Mouse (Mus musculus): ENCODE measurements around the gene Bok. TPM values are rescaled to one million over a fixed set of nuclear protein-coding genes. Genes with fewer than 3 reads are reported as not detected.
A peak's percentile ranks its signal among the peaks of the same experiment; 100 is the strongest.

The Bok gene
- polyA plus RNA-seq, 1 experiment = 20.6 TPM

DNA sequence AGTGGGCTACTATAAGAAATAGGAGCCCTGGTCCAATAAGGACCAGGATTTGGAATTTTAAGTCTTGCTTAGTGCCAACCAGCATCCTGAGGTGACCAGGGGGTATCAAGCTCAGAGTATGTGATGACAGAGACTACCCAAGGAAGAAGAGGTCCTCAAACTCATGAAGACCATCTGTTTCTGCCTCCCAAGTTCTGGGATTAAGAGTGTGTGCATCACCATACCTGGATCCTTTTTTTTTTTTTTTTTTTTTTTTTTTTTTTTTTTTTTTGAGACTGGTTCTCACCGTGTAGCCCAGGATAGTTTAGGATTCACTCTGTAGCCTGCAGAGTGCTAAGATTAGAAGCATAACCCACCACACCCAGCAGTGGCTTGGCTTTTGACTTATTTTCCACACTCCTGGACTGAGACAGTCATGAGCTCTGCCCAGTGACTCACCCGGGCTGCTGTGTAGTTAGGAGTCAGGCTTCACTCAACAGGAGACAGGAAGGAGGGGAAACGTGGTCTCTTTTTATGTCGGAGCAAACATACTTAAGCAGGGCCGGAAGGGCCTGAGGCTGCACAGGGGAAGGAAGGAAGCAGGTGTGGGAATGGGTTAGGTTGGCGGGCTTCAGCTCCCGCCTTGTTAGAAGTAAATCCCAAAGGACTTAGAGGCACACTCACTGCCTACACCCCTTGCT is 5.4 kb upstream of the Bok start:
- H3K27me3 ChIP-seq (ENCODE audit: control insufficient read depth, insufficient read depth, low read length) = no peaks in the 10 kb centered on the region
- no peak for TF ChIP-seq CTCF (IDR thresholded peaks at IDR 0.05; ENCODE audit: borderline replicate concordance, insufficient read depth, low read depth, low read length)
- TF ChIP-seq POLR2A (IDR thresholded peaks at IDR 0.05; ENCODE audit: borderline replicate concordance, insufficient read depth, low read length) = no peak
- DNase-seq = no peak
- no peak overlapping the region for H3K27ac ChIP-seq (ENCODE audit: insufficient read depth, low read length)
- H3K4me3 ChIP-seq (replicated peaks; ENCODE audit: insufficient read depth, low read depth, low read length) = no peak overlapping the region
- WGBS = 81% methylated on average over 7 of the region's 7 CpGs
- no peaks in the 10 kb centered on the region for H3K4me1 ChIP-seq (ENCODE audit: control insufficient read depth, insufficient read depth, low read length)

DNA sequence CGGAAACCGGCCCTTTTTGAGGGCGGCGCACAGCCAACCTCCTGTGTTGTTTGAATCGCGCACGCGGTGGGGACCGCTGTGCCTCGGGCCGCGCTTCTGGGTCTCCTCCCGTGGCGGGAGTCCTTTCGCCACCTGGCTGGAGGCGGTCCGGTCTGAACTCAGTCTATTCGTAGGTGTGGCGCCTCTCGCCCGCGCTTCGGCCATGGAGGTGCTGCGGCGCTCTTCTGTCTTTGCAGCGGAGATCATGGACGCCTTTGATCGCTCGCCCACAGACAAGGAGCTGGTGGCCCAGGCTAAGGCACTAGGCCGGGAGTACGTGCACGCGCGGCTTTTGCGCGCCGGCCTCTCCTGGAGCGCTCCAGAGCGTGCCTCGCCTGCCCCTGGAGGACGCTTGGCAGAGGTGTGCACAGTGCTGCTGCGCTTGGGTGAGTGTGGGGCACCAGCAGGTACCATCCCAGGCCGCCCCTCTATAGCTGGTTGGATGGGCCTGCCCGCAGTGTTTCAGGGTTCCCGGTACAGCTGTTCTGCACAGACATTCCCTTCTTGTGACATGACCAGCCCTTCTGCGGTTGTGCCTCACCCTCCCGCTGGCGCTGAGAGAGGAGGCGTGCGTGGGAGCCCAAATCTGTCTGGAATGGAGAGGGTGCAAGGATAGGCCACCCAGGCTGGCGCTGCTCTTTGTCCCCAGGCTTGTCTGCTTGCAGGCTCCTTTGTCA is 943 bp downstream of the Bok start:
- Histone ChIP-seq H3K4me3 (replicated peaks; ENCODE audit: insufficient read depth, low read depth, low read length) (peak overlapping the region; percentile 53), H3K27ac (ENCODE audit: insufficient read depth, low read length) (no peak overlapping the region), H3K4me1 (ENCODE audit: control insufficient read depth, insufficient read depth, low read length) (no peaks in the 10 kb centered on the region), H3K27me3 (ENCODE audit: control insufficient read depth, insufficient read depth, low read length) (no peaks in the 10 kb centered on the region)
- peak; percentile 48 to 54 for DNase-seq
- 4% methylated on average over 51 of the region's 51 CpGs for WGBS
- TF ChIP-seq CTCF (IDR thresholded peaks at IDR 0.05; ENCODE audit: borderline replicate concordance, insufficient read depth, low read depth, low read length) (0 out of 2 replicates have a peak, but pooled peaks have one; percentile 8), POLR2A (IDR thresholded peaks at IDR 0.05; ENCODE audit: borderline replicate concordance, insufficient read depth, low read length) (no peak)

DNA sequence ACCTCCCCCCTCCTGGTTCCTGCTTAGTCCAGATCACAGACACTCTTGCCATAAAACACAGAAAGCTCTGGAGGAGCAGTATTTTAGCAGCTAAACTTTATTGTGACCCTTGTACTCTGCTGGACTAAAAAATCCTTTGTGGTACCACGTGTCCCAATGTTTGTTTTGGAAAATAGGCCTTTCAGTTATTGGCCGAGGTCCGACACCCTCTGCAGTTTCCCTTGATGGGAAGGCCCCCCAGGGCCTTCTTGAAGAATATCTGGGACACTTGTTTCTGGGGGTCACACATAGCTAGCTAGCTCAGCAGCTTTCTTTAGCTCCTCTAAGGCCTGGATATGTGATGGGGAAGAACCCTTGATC is 1.5 kb downstream of the Bok start:
- Histone ChIP-seq H3K4me3 (replicated peaks; ENCODE audit: insufficient read depth, low read depth, low read length) (peak overlapping the region; percentile 53), H3K4me1 (ENCODE audit: control insufficient read depth, insufficient read depth, low read length) (no peaks in the 10 kb centered on the region), H3K27me3 (ENCODE audit: control insufficient read depth, insufficient read depth, low read length) (no peaks in the 10 kb centered on the region), H3K27ac (ENCODE audit: insufficient read depth, low read length) (no peak overlapping the region)
- TF ChIP-seq POLR2A (IDR thresholded peaks at IDR 0.05; ENCODE audit: borderline replicate concordance, insufficient read depth, low read length) (no peak), CTCF (IDR thresholded peaks at IDR 0.05; ENCODE audit: borderline replicate concordance, insufficient read depth, low read depth, low read length) (no peak)
- WGBS = 72% methylated on average over 3 of the region's 3 CpGs
- DNase-seq = no peak

DNA sequence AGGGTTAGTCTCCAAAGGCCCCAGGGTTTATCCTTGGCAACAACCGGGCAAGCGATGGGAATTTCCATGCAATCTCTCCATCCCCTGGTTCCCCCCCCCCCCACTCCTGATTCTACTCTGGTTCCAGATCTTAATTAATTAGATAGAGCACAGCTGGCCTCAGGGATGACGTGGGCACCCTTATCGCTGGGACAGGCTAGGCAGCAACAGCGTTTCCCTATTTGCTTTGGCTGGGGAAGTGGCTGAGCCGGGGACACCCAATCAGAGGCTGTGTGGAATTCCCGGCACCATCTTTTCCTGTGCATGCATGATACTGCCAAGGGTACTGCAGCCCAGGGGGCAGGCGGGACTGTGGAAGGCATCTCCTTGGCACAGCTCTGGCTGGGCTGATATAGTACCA is 2.7 kb downstream of the Bok start:
- Histone ChIP-seq H3K27me3 (ENCODE audit: control insufficient read depth, insufficient read depth, low read length) (no peaks in the 10 kb centered on the region), H3K4me1 (ENCODE audit: control insufficient read depth, insufficient read depth, low read length) (no peaks in the 10 kb centered on the region), H3K27ac (ENCODE audit: insufficient read depth, low read length) (no peak overlapping the region), H3K4me3 (replicated peaks; ENCODE audit: insufficient read depth, low read depth, low read length) (no peak overlapping the region)
- 54% methylated on average over 8 of the region's 8 CpGs for WGBS
- TF ChIP-seq POLR2A (IDR thresholded peaks at IDR 0.05; ENCODE audit: borderline replicate concordance, insufficient read depth, low read length) = no peak
- no peak for TF ChIP-seq CTCF (IDR thresholded peaks at IDR 0.05; ENCODE audit: borderline replicate concordance, insufficient read depth, low read depth, low read length)
- no peak for DNase-seq

DNA sequence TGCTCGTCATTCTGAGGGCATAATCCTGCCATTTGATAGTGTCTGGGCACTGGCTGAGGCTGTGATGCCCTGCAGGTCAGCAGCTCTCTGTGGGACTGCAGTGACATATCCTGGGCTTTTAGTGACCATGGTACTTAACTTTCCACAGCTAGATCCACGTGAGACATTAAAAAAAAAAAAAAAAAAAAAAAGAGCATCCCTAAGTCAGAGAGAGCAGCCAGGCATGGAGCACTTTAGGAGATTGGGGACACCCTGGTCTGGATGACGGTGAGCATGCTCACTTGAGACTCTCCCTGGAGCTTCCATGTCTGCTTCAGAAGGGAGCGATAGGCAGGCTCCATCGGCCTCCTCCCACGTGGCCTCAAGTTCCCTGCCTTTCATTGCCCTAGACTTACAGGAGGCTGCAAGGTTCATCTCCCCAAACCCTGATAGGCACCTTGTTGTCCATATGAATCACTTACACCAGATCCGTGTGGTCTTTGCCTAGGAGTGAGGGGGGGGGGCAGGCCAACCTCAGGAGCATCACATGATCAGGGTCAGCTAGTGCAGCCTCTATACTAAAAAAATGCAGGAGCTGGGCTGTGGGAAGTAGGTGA is 4.5 kb downstream of the Bok start:
- DNase-seq = no peak
- H3K4me1 ChIP-seq (ENCODE audit: control insufficient read depth, insufficient read depth, low read length) = peaks cover 3% of the 10 kb centered on the region
- H3K27ac ChIP-seq (ENCODE audit: insufficient read depth, low read length) = no peak overlapping the region
- WGBS = 79% methylated on average over 7 of the region's 7 CpGs
- TF ChIP-seq POLR2A (IDR thresholded peaks at IDR 0.05; ENCODE audit: borderline replicate concordance, insufficient read depth, low read length) (no peak), CTCF (IDR thresholded peaks at IDR 0.05; ENCODE audit: borderline replicate concordance, insufficient read depth, low read depth, low read length) (no peak)
- no peak overlapping the region for H3K4me3 ChIP-seq (replicated peaks; ENCODE audit: insufficient read depth, low read depth, low read length)
- no peaks in the 10 kb centered on the region for H3K27me3 ChIP-seq (ENCODE audit: control insufficient read depth, insufficient read depth, low read length)

DNA sequence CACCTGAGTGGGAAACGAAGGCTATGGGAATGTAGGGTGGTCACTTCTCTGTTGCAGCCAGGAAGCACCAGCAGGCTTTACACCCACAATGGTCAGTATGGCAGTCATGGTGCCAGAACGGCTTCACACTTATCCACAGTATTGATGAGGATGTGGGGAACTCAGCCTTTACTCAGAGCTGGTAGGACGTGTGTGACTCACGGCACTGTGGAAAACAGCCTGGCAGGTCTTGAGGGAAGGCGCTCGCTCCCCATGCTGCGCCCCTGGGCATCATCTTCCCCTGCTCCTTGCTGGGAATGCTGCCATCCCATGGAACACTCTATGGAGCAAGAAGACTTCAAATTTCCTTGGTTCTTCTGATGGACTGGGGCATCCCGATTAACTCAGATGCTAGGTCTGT is 5.6 kb downstream of the Bok start:
- TF ChIP-seq POLR2A (IDR thresholded peaks at IDR 0.05; ENCODE audit: borderline replicate concordance, insufficient read depth, low read length) = no peak
- DNase-seq = no peak

DNA sequence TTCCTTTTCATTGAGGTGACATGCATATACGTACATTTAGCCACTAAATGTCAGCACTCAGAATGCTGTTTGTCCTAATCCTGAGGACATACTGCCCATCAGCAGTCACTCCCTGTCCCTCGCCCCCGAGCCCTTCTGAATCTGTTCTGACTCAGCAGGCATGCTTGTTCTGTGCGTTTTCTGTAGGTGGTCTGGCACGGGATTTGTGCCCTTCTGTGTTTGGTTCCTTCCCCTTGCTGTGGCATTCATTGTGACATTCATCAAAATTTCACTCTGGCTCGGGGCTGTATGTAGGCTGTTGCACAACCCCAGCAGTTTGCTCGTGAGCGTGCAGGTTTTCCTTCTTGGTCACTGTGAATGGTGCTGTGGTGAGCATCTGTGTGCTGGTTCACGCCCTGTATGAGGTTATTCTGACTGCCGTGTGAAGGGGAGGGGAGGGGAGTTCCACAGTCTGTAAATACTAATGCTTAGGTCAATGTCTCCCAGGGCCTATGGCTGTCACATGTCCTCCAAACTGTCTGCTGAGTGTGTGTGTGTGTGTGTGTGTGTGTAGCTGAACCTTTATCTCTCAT is 6.4 kb downstream of the Bok start:
- Histone ChIP-seq H3K4me1 (ENCODE audit: control insufficient read depth, insufficient read depth, low read length) (peaks cover 9% of the 10 kb centered on the region), H3K27me3 (ENCODE audit: control insufficient read depth, insufficient read depth, low read length) (no peaks in the 10 kb centered on the region), H3K27ac (ENCODE audit: insufficient read depth, low read length) (no peak overlapping the region), H3K4me3 (replicated peaks; ENCODE audit: insufficient read depth, low read depth, low read length) (no peak overlapping the region)
- TF ChIP-seq CTCF (IDR thresholded peaks at IDR 0.05; ENCODE audit: borderline replicate concordance, insufficient read depth, low read depth, low read length) = no peak
- DNase-seq = no peak
- 43% methylated on average over 10 of the region's 10 CpGs for WGBS

More for the DNA sequence above, 5.6 kb downstream of the Bok start:
- no peaks in the 10 kb centered on the region for H3K27me3 ChIP-seq (ENCODE audit: control insufficient read depth, insufficient read depth, low read length)
- H3K4me1 ChIP-seq (ENCODE audit: control insufficient read depth, insufficient read depth, low read length) = peaks cover 9% of the 10 kb centered on the region
- H3K4me3 ChIP-seq (replicated peaks; ENCODE audit: insufficient read depth, low read depth, low read length) = no peak overlapping the region
- no peak overlapping the region for H3K27ac ChIP-seq (ENCODE audit: insufficient read depth, low read length)
- WGBS = 90% methylated on average over 8 of the region's 8 CpGs

DNA sequence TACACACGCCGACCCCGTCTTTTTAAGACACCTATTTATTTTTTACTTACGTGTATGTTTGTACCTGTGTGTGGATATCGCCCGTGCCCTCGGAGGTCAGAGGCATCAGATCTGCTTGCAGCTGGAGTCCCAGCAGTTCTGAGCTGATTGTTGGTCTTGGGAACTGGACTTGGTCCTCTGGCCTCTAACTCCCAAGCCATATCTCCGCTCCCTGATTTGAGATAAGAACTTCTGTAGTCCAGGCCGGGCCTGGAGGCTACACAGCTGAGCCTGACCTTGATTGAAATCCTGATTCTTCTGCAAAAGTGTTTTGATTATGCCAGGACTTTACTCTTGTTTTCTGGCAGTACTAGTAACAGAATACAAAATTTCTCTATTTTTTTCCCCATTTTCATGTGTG is 7.3 kb downstream of the Bok start:
- Histone ChIP-seq H3K4me1 (ENCODE audit: control insufficient read depth, insufficient read depth, low read length) (peaks cover 9% of the 10 kb centered on the region), H3K27me3 (ENCODE audit: control insufficient read depth, insufficient read depth, low read length) (no peaks in the 10 kb centered on the region), H3K27ac (ENCODE audit: insufficient read depth, low read length) (no peak overlapping the region), H3K4me3 (replicated peaks; ENCODE audit: insufficient read depth, low read depth, low read length) (no peak overlapping the region)
- DNase-seq = no peak
- WGBS = 95% methylated on average over 9 of the region's 9 CpGs
- no peak for TF ChIP-seq POLR2A (IDR thresholded peaks at IDR 0.05; ENCODE audit: borderline replicate concordance, insufficient read depth, low read length)

All from cerebellum, adult 2 months (tissue).